Mouse (Mus musculus): ENCODE results near the gene Zbtb34.

- TF ChIP-seq CTCF (IDR thresholded peaks at IDR 0.05; ENCODE audit: low read depth) (no peak), EP300 (optimal IDR thresholded peaks at IDR 0.05) (no peak)
These were observed 60.1 kb downstream of the Zbtb34 start, which contains the start of gene Ralgps1 for GRCm38 (mm10) chr2:33370777-33371647.

All from stomach, postnatal 0 days (tissue).